Mouse (Mus musculus): ENCODE results near the gene Ribc2.

GRCm38 (mm10) chr15:85142441-85142840 is 10.6 kb downstream of the Ribc2 start:
- TF ChIP-seq CTCF (conservative IDR thresholded peaks at IDR 0.05 in 1 of 2, IDR thresholded peaks at IDR 0.05 in 1 of 2; ENCODE audit: low read depth in 2 of 2, low read length in 2 of 2) (no peak), POLR2A (IDR thresholded peaks at IDR 0.05; ENCODE audit: low read depth, low read length) (no peak), ZC3H11A (IDR thresholded peaks at IDR 0.05; ENCODE audit: low read depth, low read length) (no peak), JUND (conservative IDR thresholded peaks at IDR 0.05; ENCODE audit: low read depth, low read length) (no peak)
